Mouse (Mus musculus): ENCODE data around the gene Fam131c. TPM values are rescaled to one million over a fixed set of nuclear protein-coding genes. Genes with fewer than 3 reads are reported as not detected.

Fam131c gene
- total RNA-seq, 2 experiments from 2014 or later: 3.4 to 4.7 TPM

- no peak overlapping the region for H3K27ac ChIP-seq
- no peak for TF ChIP-seq CTCF (IDR thresholded peaks at IDR 0.05)
Observed at GRCm38 (mm10) chr4:141337986-141338385, 30.0 kb upstream of the Fam131c start.

GRCm38 (mm10) chr4:141338853-141339252 is 29.2 kb upstream of the Fam131c start:
- no peak for DNase-seq (ENCODE audit: extremely low spot score in 1 of 2, low spot score in 2 of 2)
- Histone ChIP-seq H3K4me3 (no peak overlapping the region), H3K27ac (no peak overlapping the region)
- TF ChIP-seq CTCF (IDR thresholded peaks at IDR 0.05): no peak
- intact Hi-C loops (cut with DNase I): no loop called here

More at GRCm38 (mm10) chr4:141337986-141338385, 30.0 kb upstream of the Fam131c start:
- intact Hi-C loops (cut with DNase I): no loop called here
- H3K4me3 ChIP-seq: no peak overlapping the region
- no peak for DNase-seq (ENCODE audit: extremely low spot score in 1 of 2, low spot score in 2 of 2)

- Histone ChIP-seq H3K27ac (no peak overlapping the region), H3K4me3 (no peak overlapping the region)
- intact Hi-C loops (cut with DNase I): no loop called here
- no peak for DNase-seq (ENCODE audit: extremely low spot score in 1 of 2, low spot score in 2 of 2)
- TF ChIP-seq CTCF (IDR thresholded peaks at IDR 0.05): no peak
Observed at GRCm38 (mm10) chr4:141341477-141341876, 26.5 kb upstream of the Fam131c start.

GRCm38 (mm10) chr4:141343515-141343914 is 24.5 kb upstream of the Fam131c start:
- no peak for TF ChIP-seq CTCF (IDR thresholded peaks at IDR 0.05)
- no peak overlapping the region for H3K4me3 ChIP-seq
- no peak overlapping the region for H3K27ac ChIP-seq
- intact Hi-C loops (cut with DNase I): no loop called here
- DNase-seq (ENCODE audit: extremely low spot score in 1 of 2, low spot score in 2 of 2): no peak

- no peak overlapping the region for H3K27ac ChIP-seq
- DNase-seq (ENCODE audit: extremely low spot score in 1 of 2, low spot score in 2 of 2): no peak
- TF ChIP-seq CTCF (IDR thresholded peaks at IDR 0.05): no peak
- H3K4me3 ChIP-seq: no peak overlapping the region
- intact Hi-C loops (cut with DNase I): no loop called here
Observed at GRCm38 (mm10) chr4:141345219-141345618, 22.8 kb upstream of the Fam131c start.

- Histone ChIP-seq H3K27ac (no peak overlapping the region), H3K4me3 (no peak overlapping the region)
- TF ChIP-seq CTCF (IDR thresholded peaks at IDR 0.05): no peak
- no peak for DNase-seq (ENCODE audit: extremely low spot score in 1 of 2, low spot score in 2 of 2)
- intact Hi-C loops (cut with DNase I): no loop called here
Observed at GRCm38 (mm10) chr4:141347365-141347797, 20.6 kb upstream of the Fam131c start.

GRCm38 (mm10) chr4:141348616-141349015 is 19.4 kb upstream of the Fam131c start:
- TF ChIP-seq CTCF (IDR thresholded peaks at IDR 0.05): no peak
- Histone ChIP-seq H3K4me3 (no peak overlapping the region), H3K27ac (no peak overlapping the region)
- no peak for DNase-seq (ENCODE audit: extremely low spot score in 1 of 2, low spot score in 2 of 2)
- intact Hi-C loops (cut with DNase I): no loop called here

- H3K4me3 ChIP-seq: no peak overlapping the region
- intact Hi-C loops (cut with DNase I): no loop called here
- no peak for DNase-seq (ENCODE audit: extremely low spot score in 1 of 2, low spot score in 2 of 2)
- H3K27ac ChIP-seq: no peak overlapping the region
- no peak for TF ChIP-seq CTCF (IDR thresholded peaks at IDR 0.05)
Observed at GRCm38 (mm10) chr4:141350015-141350414, 18.0 kb upstream of the Fam131c start.

GRCm38 (mm10) chr4:141351972-141352371 is 16.0 kb upstream of the Fam131c start:
- DNase-seq (ENCODE audit: extremely low spot score in 1 of 2, low spot score in 2 of 2): no peak
- intact Hi-C loops (cut with DNase I): no loop called here
- no peak for TF ChIP-seq CTCF (IDR thresholded peaks at IDR 0.05)
- Histone ChIP-seq H3K4me3 (no peak overlapping the region), H3K27ac (no peak overlapping the region)

- intact Hi-C loops (cut with DNase I): no loop called here
- no peak overlapping the region for H3K27ac ChIP-seq
- no peak overlapping the region for H3K4me3 ChIP-seq
- TF ChIP-seq CTCF (IDR thresholded peaks at IDR 0.05): no peak
- DNase-seq (ENCODE audit: extremely low spot score in 1 of 2, low spot score in 2 of 2): no peak
Observed at GRCm38 (mm10) chr4:141352986-141353385, 15.0 kb upstream of the Fam131c start.

- no peak for TF ChIP-seq CTCF (IDR thresholded peaks at IDR 0.05)
- Histone ChIP-seq H3K4me3 (no peak overlapping the region), H3K27ac (no peak overlapping the region)
- intact Hi-C loops (cut with DNase I): no loop called here
- DNase-seq (ENCODE audit: extremely low spot score in 1 of 2, low spot score in 2 of 2): no peak
Observed at GRCm38 (mm10) chr4:141353868-141354267, 14.2 kb upstream of the Fam131c start.

- intact Hi-C loops (cut with DNase I): no loop called here
- Histone ChIP-seq H3K4me3 (no peak overlapping the region), H3K27ac (no peak overlapping the region)
- no peak for DNase-seq (ENCODE audit: extremely low spot score in 1 of 2, low spot score in 2 of 2)
- TF ChIP-seq CTCF (IDR thresholded peaks at IDR 0.05): no peak
Observed at GRCm38 (mm10) chr4:141357811-141358210, 10.2 kb upstream of the Fam131c start.

- Histone ChIP-seq H3K27ac (no peak overlapping the region), H3K4me3 (no peak overlapping the region)
- intact Hi-C loops (cut with DNase I): no loop called here
- DNase-seq (ENCODE audit: extremely low spot score in 1 of 2, low spot score in 2 of 2): no peak
- no peak for TF ChIP-seq CTCF (IDR thresholded peaks at IDR 0.05)
Observed at GRCm38 (mm10) chr4:141359222-141359621, 8.8 kb upstream of the Fam131c start.

Data from left cerebral cortex, adult 2 months (tissue).